Mouse (Mus musculus) heart, adult 10 weeks (tissue): ENCODE data around the gene Kcnj11. TPM values are rescaled to one million over a fixed set of nuclear protein-coding genes. Genes with fewer than 3 reads are reported as not detected.

Experiments
- polyA plus RNA-seq: library from polyadenylated mRNA; stranded (reverse); fragments of 350-450 nt; fragmentation: Illumina TruSeq; extraction: RNeasy Lipid Tissue Mini Kit (QIAGEN cat#74804); gene quantifications from one replicate; pipeline ENCODE4 v1.2.3, GENCODE M21; 2014; ENCODE audit warnings: low read depth, low replicate concordance

Gene Kcnj11
- 138 TPM for polyA plus RNA-seq

GRCm38 (mm10) chr7:46100563-46100962 is at the start of gene Kcnj11:
TSS of gene Kcnj11 (minus strand) at chr7:46100764.

Other genes with a start within 250 kb of the Kcnj11 start
- gene Kdelr1, start 228.0 kb downstream of the Kcnj11 start, polyA plus RNA-seq, result 146 TPM
- 0.42 TPM for gene Grin2d, start 222.4 kb downstream of the Kcnj11 start, polyA plus RNA-seq
- not detected for gene Syngr4, start 204.1 kb downstream of the Kcnj11 start, polyA plus RNA-seq
- gene Tmem143, start 203.8 kb downstream of the Kcnj11 start, polyA plus RNA-seq, result 106 TPM
- gene Emp3, start 179.4 kb downstream of the Kcnj11 start, polyA plus RNA-seq, result 34.2 TPM
- 2.2 TPM for gene Ccdc114, start 176.7 kb downstream of the Kcnj11 start, polyA plus RNA-seq
- not detected for gene Abcc6, start 70.5 kb downstream of the Kcnj11 start, polyA plus RNA-seq
- gene Nomo1, start 67.1 kb downstream of the Kcnj11 start, polyA plus RNA-seq, result 68.8 TPM
- gene Abcc8, start 79.3 kb upstream of the Kcnj11 start, polyA plus RNA-seq, result 43.4 TPM
- gene Ush1c, start 137.7 kb upstream of the Kcnj11 start, polyA plus RNA-seq, result 4.4 TPM
- gene Otog, start 140.2 kb upstream of the Kcnj11 start, polyA plus RNA-seq, result not detected